Mouse (Mus musculus) MEL (cell line): Measurements from ENCODE around the gene Il10rb. TPM values are rescaled to one million over a fixed set of nuclear protein-coding genes. Genes with fewer than 3 reads are reported as not detected.

ENCODE experiments used
- DNase-seq: peaks from one replicate; pipeline ENCODE4 v3.0.0; 2011; ENCODE audit warnings: low read depth, low spot score
- H3K27ac ChIP-seq: 2 replicates; pipeline ENCODE4 v1.5.1; 2012; ENCODE audit warnings: low read depth, mild to moderate bottlenecking, control low read depth, low read length, moderate library complexity; ENCODE audit not compliant: control insufficient read depth
- H3K27me3 ChIP-seq, 2 experiments: fragments of 150-350 bp in 1 of 2; sonication (generic) in 1 of 2; 2 replicates each; pipeline ENCODE4 v1.6.1; 2012; ENCODE audit warnings: low read length in 2 of 2, mild to moderate bottlenecking in 2 of 2, improper control_type of control experiment in 1 of 2, moderate library complexity in 1 of 2; ENCODE audit not compliant: insufficient read depth in 2 of 2, control insufficient read depth in 1 of 2
- H3K36me3 ChIP-seq, 2 experiments: 2 replicates each; pipeline ENCODE4 v1.6.1; 2012 to 2014; ENCODE audit warnings: low read length in 2 of 2, improper control_type of control experiment in 1 of 2, inconsistent platforms in 1 of 2, mild to moderate bottlenecking in 1 of 2; ENCODE audit not compliant: insufficient read depth in 2 of 2, control insufficient read depth in 1 of 2
- H3K4me1 ChIP-seq, 2 experiments: fragments of 150-350 bp in 1 of 2; sonication (generic) in 1 of 2; 2 replicates each; pipeline ENCODE4 v1.6.1; 2012; ENCODE audit warnings: low read length in 2 of 2, improper control_type of control experiment in 1 of 2, mild to moderate bottlenecking in 1 of 2; ENCODE audit not compliant: insufficient read depth in 2 of 2, control insufficient read depth in 1 of 2
- H3K4me3 ChIP-seq, 2 experiments: fragments of 150-350 bp in 1 of 2; sonication (generic) in 1 of 2; 2 replicates each; pipeline ENCODE4 v1.5.1; 2012; ENCODE audit warnings: low read depth in 2 of 2, low read length in 2 of 2, mild to moderate bottlenecking in 2 of 2, moderate library complexity in 2 of 2, control low read depth in 1 of 2, improper control_type of control experiment in 1 of 2; ENCODE audit not compliant: control insufficient read depth in 1 of 2, insufficient read depth in 1 of 2
- H3K79me2 ChIP-seq: 2 replicates; pipeline ENCODE4 v1.6.1; 2012; ENCODE audit warnings: mild to moderate bottlenecking, low read length, moderate library complexity; ENCODE audit not compliant: control insufficient read depth, poor library complexity, insufficient read depth
- H3K9ac ChIP-seq: 2 replicates; pipeline ENCODE4 v1.6.1; 2012; ENCODE audit warnings: low read depth, mild to moderate bottlenecking, control low read depth, low read length, moderate library complexity; ENCODE audit not compliant: control insufficient read depth, poor library complexity, severe bottlenecking
- H3K9me3 ChIP-seq: fragments of 150-350 bp; sonication (generic); replicated peaks from 2 replicates; pipeline ENCODE4 v1.6.1; 2012; ENCODE audit warnings: mild to moderate bottlenecking, low read length, improper control_type of control experiment, moderate library complexity; ENCODE audit not compliant: insufficient read depth
- BHLHE40 ChIP-seq: IDR thresholded peaks from 2 replicates; pipeline ENCODE4 v1.6.1; 2012; ENCODE audit warnings: low read depth, mild to moderate bottlenecking, inconsistent platforms, low read length, improper control_type of control experiment, borderline replicate concordance
- CHD2 ChIP-seq: IDR thresholded peaks from 2 replicates; pipeline ENCODE4 v1.6.1; 2011; ENCODE audit warnings: low read length, improper control_type of control experiment
- CTCF ChIP-seq, 3 experiments: IDR thresholded peaks in 2 of 3; conservative IDR thresholded peaks in 1 of 3; 2 replicates each; pipeline ENCODE4 v1.5.1; 2011 to 2012; ENCODE audit warnings: low read length in 3 of 3, low read depth in 2 of 3, mild to moderate bottlenecking in 2 of 3, improper control_type of control experiment in 1 of 3, inconsistent platforms in 1 of 3, mixed read lengths in 1 of 3, moderate library complexity in 1 of 3; ENCODE audit not compliant: control insufficient read depth in 1 of 3, insufficient read depth in 1 of 3, poor library complexity in 1 of 3, severe bottlenecking in 1 of 3
- E2F4 ChIP-seq: IDR thresholded peaks from 2 replicates; pipeline ENCODE4 v1.6.1; 2011; ENCODE audit warnings: low read depth, low read length, improper control_type of control experiment, borderline replicate concordance
- MXI1 ChIP-seq: IDR thresholded peaks from 2 replicates; pipeline ENCODE4 v1.6.1; 2011; ENCODE audit warnings: mild to moderate bottlenecking, low read depth, low read length, improper control_type of control experiment
- MYC ChIP-seq: IDR thresholded peaks from 2 replicates; pipeline ENCODE4 v1.6.1; 2011; ENCODE audit warnings: low read depth, mild to moderate bottlenecking, low read length, improper control_type of control experiment, moderate library complexity
- ZKSCAN1 ChIP-seq: IDR thresholded peaks from 2 replicates; pipeline ENCODE4 v1.6.1; 2012; ENCODE audit warnings: low read depth, mild to moderate bottlenecking, inconsistent platforms, low read length, improper control_type of control experiment, moderate library complexity
- ZNF384 ChIP-seq: IDR thresholded peaks from 2 replicates; pipeline ENCODE4 v1.6.1; 2012; ENCODE audit warnings: low read depth, mild to moderate bottlenecking, inconsistent platforms, low read length, improper control_type of control experiment
- polyA plus RNA-seq, 2 experiments: library from polyadenylated mRNA; stranded (reverse) in 1 of 2; unstranded in 1 of 2; fragments of >175 nt in 1 of 2; fragments of >200 nt in 1 of 2; gene quantifications; 2 replicates each; pipeline versions ENCODE4 v1.2.1 to v1.2.4; 2012; ENCODE audit warnings: low replicate concordance in 2 of 2, low read depth in 1 of 2; ENCODE audit not compliant: insufficient read length in 2 of 2, insufficient read depth in 1 of 2, missing spikeins in 1 of 2
- total RNA-seq: library from RNA; depleted of rRNA; stranded (reverse); fragments of 300-350 nt; gene quantifications from 2 replicates; pipeline ENCODE4 v1.2.3, GENCODE M21; 2012

Il10rb gene
- total and polyA plus RNA-seq, 3 experiments: 4.7 to 14.6 TPM; not detected in 1

DNA sequence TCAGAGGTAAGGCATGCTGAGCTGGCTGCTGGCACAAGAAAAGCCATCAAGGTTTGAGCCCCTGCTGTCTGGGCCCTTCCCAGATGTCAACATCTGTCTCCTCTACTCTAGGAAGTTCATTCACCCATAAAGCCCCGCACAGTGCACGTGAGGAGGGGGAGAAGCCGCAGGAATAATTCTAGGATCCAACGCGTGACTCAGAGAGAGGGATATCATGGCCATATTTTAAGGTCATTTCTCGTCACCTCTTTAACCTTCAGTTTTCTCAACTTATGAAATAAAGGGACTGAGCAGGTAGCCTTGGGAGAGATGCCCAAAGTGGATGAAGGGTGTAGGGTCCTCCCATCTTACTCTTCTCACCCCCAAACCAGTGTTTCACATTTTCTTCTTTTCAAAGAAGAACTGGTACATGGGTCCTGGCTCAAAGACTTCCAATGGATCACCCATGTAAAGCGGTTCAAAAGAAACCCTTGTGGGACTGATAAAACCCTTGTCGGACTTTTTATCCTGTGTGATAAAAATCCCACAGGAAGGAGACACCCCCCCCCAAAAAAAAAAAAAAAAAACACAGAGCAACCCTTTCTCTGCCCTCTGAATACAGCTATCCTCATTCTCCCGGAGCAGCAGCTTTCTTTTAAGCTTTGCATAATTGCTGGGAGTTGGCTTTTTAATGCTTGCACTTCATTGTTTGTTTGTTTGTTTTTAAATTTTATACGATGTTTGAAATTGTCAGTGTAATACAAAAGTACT is 961 bp upstream of the Il10rb start:
- H3K9ac ChIP-seq: no peak overlapping the region; the same call in 1 of the 2 replicates
- peak overlapping the region in 1 of 2 experiments; percentile 91; a peak in 2 of 4 replicates for H3K4me3 ChIP-seq
- H3K36me3 ChIP-seq: peaks cover 0 to 13% of the 10 kb centered on the region in 2 experiments; a peak in 2 of 4 replicates
- H3K27ac ChIP-seq: peak overlapping the region; percentile 16; the same call in 1 of the 2 replicates
- H3K9me3 ChIP-seq: no peaks in the 10 kb centered on the region
- H3K79me2 ChIP-seq: peaks cover 4% of the 10 kb centered on the region; the same call in 1 of the 2 replicates
- H3K27me3 ChIP-seq: no peaks in the 10 kb centered on the region
- TF ChIP-seq CHD2: no peak
- TF ChIP-seq ZNF384: peak; percentile 59; the same call in 1 of the 2 replicates
- peaks cover 6 to 13% of the 10 kb centered on the region in 2 experiments; a peak in 2 of 4 replicates for H3K4me1 ChIP-seq
- DNase-seq: no peak

DNA sequence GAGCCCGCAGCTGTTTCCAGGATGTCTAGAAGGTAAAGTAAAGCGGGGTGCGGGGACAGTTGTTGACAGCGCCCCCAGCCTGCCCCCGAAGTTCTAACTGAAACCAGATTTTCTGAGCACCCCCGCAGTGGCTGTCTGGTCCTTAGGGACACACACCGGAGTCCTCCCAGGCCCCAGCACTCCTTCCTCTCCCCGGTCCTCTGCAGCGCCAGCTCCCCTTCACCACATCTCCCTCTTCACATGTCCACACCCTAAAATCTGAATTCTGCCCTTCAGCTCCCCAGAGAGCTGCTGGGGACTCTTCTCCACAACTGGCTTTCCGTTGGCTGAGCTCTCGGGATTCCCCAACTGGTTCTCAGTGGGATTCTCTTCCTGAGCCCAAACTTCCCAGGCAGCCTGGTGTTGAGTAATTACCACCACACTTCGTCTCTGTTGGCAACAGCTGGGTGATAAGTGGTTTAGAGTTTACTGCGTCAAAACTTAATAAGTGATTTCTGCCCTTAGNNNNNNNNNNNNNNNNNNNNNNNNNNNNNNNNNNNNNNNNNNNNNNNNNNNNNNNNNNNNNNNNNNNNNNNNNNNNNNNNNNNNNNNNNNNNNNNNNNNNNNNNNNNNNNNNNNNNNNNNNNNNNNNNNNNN is 739 bp downstream of the Il10rb start:
- H3K9me3 ChIP-seq: no peaks in the 10 kb centered on the region
- H3K4me3 ChIP-seq: peak overlapping the region; percentile 82 to 91
- peaks cover 6 to 13% of the 10 kb centered on the region in 2 experiments; a peak in 2 of 4 replicates for H3K4me1 ChIP-seq
- H3K27me3 ChIP-seq: no peaks in the 10 kb centered on the region
- H3K79me2 ChIP-seq: peaks cover 4% of the 10 kb centered on the region; the same call in 1 of the 2 replicates
- H3K27ac ChIP-seq: peak overlapping the region; percentile 42
- DNase-seq: peak; percentile 54
- H3K9ac ChIP-seq: peak overlapping the region; percentile 86
- TF ChIP-seq MYC (0 out of 2 replicates have a peak, but pooled peaks have one; percentile 18), MXI1 (0 out of 2 replicates have a peak, but pooled peaks have one; percentile 5), CTCF (IDR thresholded peaks at IDR 0.05 in 2 of 3, conservative IDR thresholded peaks at IDR 0.05 in 1 of 3; ENCODE audit: control insufficient read depth in 1 of 3, insufficient read depth in 1 of 3, low read depth in 2 of 3, low read length in 3 of 3, poor library complexity in 1 of 3, severe bottlenecking in 1 of 3) (peak in 1 of 3 experiments; percentile 22; a peak in 1 of 6 replicates), E2F4 (no peak), BHLHE40 (no peak)
- H3K36me3 ChIP-seq: peaks cover 0 to 13% of the 10 kb centered on the region in 2 experiments; a peak in 2 of 4 replicates

DNA sequence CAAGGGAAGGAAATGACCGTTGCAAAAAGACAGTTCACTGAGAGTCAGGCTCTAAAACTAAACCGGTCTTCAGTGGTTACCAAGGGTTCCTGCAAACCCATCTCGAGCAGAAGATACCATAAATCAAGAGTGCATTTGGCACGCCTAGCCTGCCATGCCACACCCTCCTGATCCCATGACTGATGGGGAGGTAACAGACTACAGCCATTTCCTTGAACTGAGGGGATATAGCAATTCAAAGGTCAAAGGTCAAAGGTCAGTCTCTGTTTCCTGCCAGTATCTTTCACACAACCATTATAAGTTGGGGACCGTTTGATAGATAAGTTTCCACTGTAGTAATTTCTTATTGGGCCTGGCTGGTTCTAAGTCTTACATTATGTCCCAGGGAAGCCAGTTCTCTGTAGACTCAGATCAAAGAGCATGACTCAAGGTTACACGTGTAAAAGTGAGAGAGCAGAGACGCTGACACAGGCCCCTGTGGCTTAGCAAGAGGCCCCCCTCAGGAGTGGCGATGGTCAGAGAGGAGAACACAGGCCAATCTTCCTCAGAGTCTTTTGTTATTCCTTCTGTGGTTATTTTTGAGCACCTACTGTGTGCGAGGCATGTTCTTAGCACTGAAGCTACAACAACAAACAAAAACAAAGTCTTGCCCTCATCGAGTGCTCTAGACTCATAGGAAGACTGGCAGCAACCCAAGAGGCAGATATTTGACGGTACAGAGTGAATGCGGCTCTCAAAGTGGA is 7.3 kb downstream of the Il10rb start:
- Histone ChIP-seq H3K4me3 (no peak overlapping the region), H3K36me3 (peaks cover 4% of the 10 kb centered on the region in 2 experiments; a peak in 3 of 4 replicates), H3K4me1 (peaks cover 5 to 6% of the 10 kb centered on the region in 2 experiments; a peak in 1 of 4 replicates), H3K79me2 (no peaks in the 10 kb centered on the region), H3K9ac (no peak overlapping the region), H3K9me3 (no peaks in the 10 kb centered on the region), H3K27me3 (no peaks in the 10 kb centered on the region), H3K27ac (no peak overlapping the region)
- no peak for DNase-seq
- TF ChIP-seq E2F4: no peak
- 0 out of 2 replicates have a peak, but pooled peaks have one; percentile 30 for TF ChIP-seq ZKSCAN1
